Mouse (Mus musculus) spleen, adult 2 months (tissue): ENCODE results near the gene Vmn1r77. TPM values are rescaled to one million over a fixed set of nuclear protein-coding genes. Genes with fewer than 3 reads are reported as not detected.
A peak's percentile ranks its signal among the peaks of the same experiment; 100 is the strongest.
"Not testable (repeated sequence)": the region's sequence is repeated elsewhere in the genome, so short reads cannot be mapped to it uniquely, and the experiment has no call there.

Source experiments
- DNase-seq, 2 experiments: peaks; one replicate each; pipeline versions ENCODE4 v3.0.0 to v3.0.0-alpha.2; 2012 to 2021; ENCODE audit warnings: low spot score in 2 of 2, low read depth in 1 of 2
- H3K27ac ChIP-seq: fragments of 200-500 bp; 2 replicates; pipeline ENCODE4 v1.5.1; 2012; ENCODE audit warnings: low read length, inconsistent platforms; ENCODE audit not compliant: insufficient read depth
- H3K27me3 ChIP-seq: fragments of 200-500 bp; 2 replicates; pipeline ENCODE4 v1.6.1; 2012; ENCODE audit warnings: mild to moderate bottlenecking, moderate library complexity, low read length, inconsistent platforms; ENCODE audit not compliant: control insufficient read depth, insufficient read depth
- H3K36me3 ChIP-seq: fragments of 200-500 bp; 2 replicates; pipeline ENCODE4 v1.6.1; 2012; ENCODE audit warnings: mild to moderate bottlenecking, low read length, inconsistent platforms; ENCODE audit not compliant: control insufficient read depth, insufficient read depth
- H3K4me1 ChIP-seq: fragments of 200-500 bp; 2 replicates; pipeline ENCODE4 v1.6.1; 2011; ENCODE audit warnings: inconsistent platforms; ENCODE audit not compliant: control insufficient read depth, insufficient read depth, insufficient read length
- H3K4me3 ChIP-seq: fragments of 200-500 bp; 2 replicates; pipeline ENCODE4 v1.5.1; 2011; ENCODE audit warnings: mild to moderate bottlenecking, inconsistent platforms; ENCODE audit not compliant: insufficient read depth, insufficient read length; ENCODE audit errors: extremely low read depth
- CTCF ChIP-seq: fragments of 200-500 bp; IDR thresholded peaks from 2 replicates; pipeline ENCODE4 v1.5.1; 2011; ENCODE audit warnings: mild to moderate bottlenecking, inconsistent platforms; ENCODE audit not compliant: insufficient read depth, insufficient read length, insufficient replicate concordance; ENCODE audit errors: extremely low read depth
- POLR2A ChIP-seq: fragments of 200-500 bp; IDR thresholded peaks from 2 replicates; pipeline ENCODE4 v1.6.1; 2011; ENCODE audit warnings: low read depth, low read length, inconsistent platforms
- WGBS: fragments of 180-500 bp; shearing (Covaris S2); methylation state at CpG from one replicate; pipeline ENCODE4 v1.1.7; 2018; 5-methylcytosine and 5-hydroxymethylcytosine counted together
- polyA plus RNA-seq: library from polyadenylated mRNA; depleted of rRNA; stranded (reverse); fragments of >200 nt; gene quantifications from 2 replicates; pipeline ENCODE4 v1.2.3, GENCODE M21; 2012; rRNA removed

The Vmn1r77 gene
- polyA plus RNA-seq: not detected in 2 replicates

- not testable (repeated sequence) for H3K27ac ChIP-seq, H3K4me3 ChIP-seq, H3K36me3 ChIP-seq, H3K4me1 ChIP-seq, DNase-seq, H3K27me3 ChIP-seq
These were observed at the start of gene Vmn1r77 for GRCm38 (mm10) chr7:12036452-12036851. Gene Vmn1r77, plus strand, starts transcription at chr7:12036752.

GRCm38 (mm10) chr7:12011491-12011890, 25.1 kb upstream of the Vmn1r77 start:
- DNase-seq, H3K27ac ChIP-seq, H3K36me3 ChIP-seq, H3K4me1 ChIP-seq, H3K27me3 ChIP-seq, H3K4me3 ChIP-seq: not testable (repeated sequence)
- WGBS: 94% methylated on average over 5 of the region's 5 CpGs

- DNase-seq, H3K27ac ChIP-seq, H3K4me3 ChIP-seq, H3K27me3 ChIP-seq, H3K36me3 ChIP-seq, H3K4me1 ChIP-seq: not testable (repeated sequence)
- 84% methylated on average over 3 of the region's 3 CpGs for WGBS
These were observed 24.2 kb upstream of the Vmn1r77 start for GRCm38 (mm10) chr7:12012392-12012791.

- H3K4me3 ChIP-seq: no peak overlapping the region
- peak in 1 of 2 experiments; percentile 2 for DNase-seq
- H3K27me3 ChIP-seq: no peaks in the 10 kb centered on the region
- H3K27ac ChIP-seq: no peak overlapping the region
- H3K4me1 ChIP-seq: no peaks in the 10 kb centered on the region
- H3K36me3 ChIP-seq: no peaks in the 10 kb centered on the region
- WGBS: 79% methylated on average over 4 of the region's 4 CpGs
- TF ChIP-seq CTCF: no peak
- no peak for TF ChIP-seq POLR2A
These were observed 23.4 kb upstream of the Vmn1r77 start for GRCm38 (mm10) chr7:12013106-12013505.

GRCm38 (mm10) chr7:12017829-12018228, 18.7 kb upstream of the Vmn1r77 start:
- not testable (repeated sequence) for DNase-seq, H3K4me3 ChIP-seq, H3K36me3 ChIP-seq, H3K27me3 ChIP-seq, H3K4me1 ChIP-seq, H3K27ac ChIP-seq
- WGBS: 79% methylated on average over 2 of the region's 2 CpGs

- WGBS: 74% methylated on average over 2 of the region's 2 CpGs
- H3K27ac ChIP-seq: no peak overlapping the region
- DNase-seq: no peak
- TF ChIP-seq CTCF: no peak
- TF ChIP-seq POLR2A: no peak
- no peaks in the 10 kb centered on the region for H3K27me3 ChIP-seq
- H3K4me1 ChIP-seq: no peaks in the 10 kb centered on the region
- no peaks in the 10 kb centered on the region for H3K36me3 ChIP-seq
- H3K4me3 ChIP-seq: no peak overlapping the region
These were observed 4.1 kb downstream of the Vmn1r77 start for GRCm38 (mm10) chr7:12040664-12041063.

Other genes starting within 250 kb of the Vmn1r77 start
- gene Vmn1r74, start 202.8 kb upstream of the Vmn1r77 start, polyA plus RNA-seq: not detected in 2 replicates
- not detected in 2 replicates for gene Vmn1r75, start 162.1 kb upstream of the Vmn1r77 start, polyA plus RNA-seq
- gene Vmn1r76, start 98.5 kb upstream of the Vmn1r77 start, polyA plus RNA-seq: not detected in 2 replicates
- gene Vmn1r78, start 113.5 kb downstream of the Vmn1r77 start, polyA plus RNA-seq: not detected in 2 replicates
- gene Vmn1r79, start 134.5 kb downstream of the Vmn1r77 start, polyA plus RNA-seq: 0.14 TPM in 1 of 2 replicates, not detected in the other
- not detected in 2 replicates for gene Vmn1r80, start 152.5 kb downstream of the Vmn1r77 start, polyA plus RNA-seq
- not detected in 2 replicates for gene Vmn1r81, start 231.5 kb downstream of the Vmn1r77 start, polyA plus RNA-seq